Mouse (Mus musculus): ENCODE measurements around the gene Olfr1020.

Olfr1020 gene

GRCm38 (mm10) chr2:85846730-85847129 is at the start of gene Olfr1020:
Olfr1020 (plus strand) TSS chr2:85847030.
- DNase-seq = no peak

DNA sequence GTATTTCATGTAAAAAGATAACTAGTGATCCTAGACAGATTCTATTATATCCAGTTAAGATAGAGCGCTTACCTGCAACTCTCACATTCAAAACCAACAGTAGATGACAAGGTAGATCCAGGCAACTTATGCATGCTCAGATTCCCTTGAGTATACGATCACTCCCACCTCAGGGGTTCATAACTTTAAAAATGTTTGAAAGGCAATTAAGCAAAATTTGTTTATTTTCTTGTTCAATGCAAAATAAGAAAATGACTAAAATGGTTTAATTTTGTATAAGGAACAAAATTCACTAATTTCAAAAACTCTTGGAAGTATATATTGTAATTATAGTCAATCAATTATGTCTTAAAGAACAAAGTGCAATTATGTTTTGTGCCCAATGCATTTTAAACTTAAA is 44.4 kb upstream of the Olfr1020 start, which contains the start of gene Olfr1016:
Olfr1016 (minus strand) TSS at position 101 of the 400 bp plus-strand sequence.
- DNase-seq = no peak

- no peak for DNase-seq
Measured at GRCm38 (mm10) chr2:85804501-85804900, 42.3 kb upstream of the Olfr1020 start.

GRCm38 (mm10) chr2:85818179-85818578 is 28.7 kb upstream of the Olfr1020 start, which contains the start of gene Olfr1018:
Olfr1018 (plus strand) TSS chr2:85818479.
- no peak for DNase-seq

- no peak for DNase-seq
Measured at GRCm38 (mm10) chr2:85845383-85845782, 1.4 kb upstream of the Olfr1020 start, which contains the start of gene Olfr1019. Olfr1019 (minus strand) TSS chr2:85845483.

GRCm38 (mm10) chr2:85868294-85868693 is 21.5 kb downstream of the Olfr1020 start, which contains the start of gene Olfr1022:
Olfr1022 (plus strand) TSS chr2:85868594.
- no peak for DNase-seq

GRCm38 (mm10) chr2:85885340-85885739 is 38.5 kb downstream of the Olfr1020 start, which contains the start of gene Olfr1023:
Olfr1023 (plus strand) TSS chr2:85885640.
- DNase-seq = no peak

Data from kidney, postnatal 14 days (tissue).